Mouse (Mus musculus): ENCODE data around the gene Ddx11. TPM values are rescaled to one million over a fixed set of nuclear protein-coding genes. Genes with fewer than 3 reads are reported as not detected.

Ddx11 gene
- total and polyA plus RNA-seq, 3 experiments, result 26.9 to 32.7 TPM; not detected in 1

- H3K36me3 ChIP-seq (ENCODE audit: control insufficient read depth in 1 of 2, insufficient read depth in 2 of 2, low read length in 2 of 2), result peaks cover 18 to 44% of the 10 kb centered on the region in 2 experiments
- peaks cover 14 to 30% of the 10 kb centered on the region in 2 experiments for H3K4me1 ChIP-seq (ENCODE audit: control insufficient read depth in 1 of 2, insufficient read depth in 2 of 2, low read length in 2 of 2)
- peak overlapping the region; percentile 81 for H3K9ac ChIP-seq (ENCODE audit: control insufficient read depth, low read depth, low read length, poor library complexity, severe bottlenecking)
- peak overlapping the region; percentile 63 for H3K27ac ChIP-seq (ENCODE audit: control insufficient read depth, low read depth, low read length)
- DNase-seq (ENCODE audit: low read depth, low spot score), result peak; percentile 73
- no peaks in the 10 kb centered on the region for H3K27me3 ChIP-seq (ENCODE audit: control insufficient read depth in 1 of 2, insufficient read depth in 2 of 2, low read length in 2 of 2)
- H3K4me3 ChIP-seq (ENCODE audit: control insufficient read depth in 1 of 2, insufficient read depth in 1 of 2, low read depth in 2 of 2, low read length in 2 of 2), result peak overlapping the region; percentile 95 to 98
- no peaks in the 10 kb centered on the region for H3K9me3 ChIP-seq (replicated peaks; ENCODE audit: insufficient read depth, low read length)
- H3K79me2 ChIP-seq (ENCODE audit: control insufficient read depth, insufficient read depth, low read length, poor library complexity), result peaks cover 42% of the 10 kb centered on the region
- TF ChIP-seq TBP (IDR thresholded peaks at IDR 0.05; ENCODE audit: low read depth, low read length) (no peak), TCF12 (IDR thresholded peaks at IDR 0.05; ENCODE audit: low read depth, low read length) (no peak), RCOR1 (IDR thresholded peaks at IDR 0.05; ENCODE audit: low read depth, low read length) (no peak), POLR2AphosphoS5 (IDR thresholded peaks at IDR 0.05; ENCODE audit: borderline replicate concordance, low read depth, low read length) (no peak), GABPA (IDR thresholded peaks at IDR 0.05; ENCODE audit: low read depth, low read length) (no peak), ZMIZ1 (IDR thresholded peaks at IDR 0.05; ENCODE audit: low read depth, low read length) (no peak), UBTF (IDR thresholded peaks at IDR 0.05; ENCODE audit: borderline replicate concordance, insufficient read depth, low read depth, low read length) (no peak), RAD21 (IDR thresholded peaks at IDR 0.05; ENCODE audit: low read depth, low read length) (no peak), GATA1 (IDR thresholded peaks at IDR 0.05; ENCODE audit: low read depth, low read length) (0 out of 2 replicates have a peak, but pooled peaks have one; percentile 23), MAFK (IDR thresholded peaks at IDR 0.05; ENCODE audit: borderline replicate concordance, low read depth, low read length) (no peak), E2F4 (IDR thresholded peaks at IDR 0.05; ENCODE audit: borderline replicate concordance, low read depth, low read length) (no peak), MYC (IDR thresholded peaks at IDR 0.05; ENCODE audit: low read depth, low read length) (peak; percentile 71), MXI1 (IDR thresholded peaks at IDR 0.05; ENCODE audit: low read depth, low read length) (no peak; the same call in 1 of the 2 replicates), MYB (IDR thresholded peaks at IDR 0.05; ENCODE audit: low read depth, low read length) (no peak), USF1 (IDR thresholded peaks at IDR 0.05; ENCODE audit: low read depth, low read length) (no peak), ETS1 (IDR thresholded peaks at IDR 0.05; ENCODE audit: low read depth, low read length) (peak; percentile 6; the same call in 1 of the 2 replicates), SMC3 (IDR thresholded peaks at IDR 0.05; ENCODE audit: low read depth, low read length) (no peak), MAZ (IDR thresholded peaks at IDR 0.05; ENCODE audit: low read depth, low read length) (no peak), HCFC1 (IDR thresholded peaks at IDR 0.05; ENCODE audit: low read depth, low read length) (no peak), SIN3A (IDR thresholded peaks at IDR 0.05; ENCODE audit: low read length) (peak; percentile 69), BHLHE40 (IDR thresholded peaks at IDR 0.05; ENCODE audit: borderline replicate concordance, low read depth, low read length) (no peak), CHD2 (IDR thresholded peaks at IDR 0.05; ENCODE audit: low read length) (no peak), USF2 (IDR thresholded peaks at IDR 0.05; ENCODE audit: borderline replicate concordance in 1 of 2, insufficient read depth in 1 of 2, low read depth in 1 of 2, low read length in 2 of 2) (no peak), POLR2A (IDR thresholded peaks at IDR 0.05; ENCODE audit: control insufficient read depth in 1 of 2, insufficient read depth in 1 of 2, low read depth in 1 of 2, low read length in 2 of 2, poor library complexity in 1 of 2) (0 out of 4 replicates have a peak, but pooled peaks of 1 of the 2 experiments have one; percentile 30), ZNF384 (IDR thresholded peaks at IDR 0.05; ENCODE audit: low read depth, low read length) (no peak), ELF1 (IDR thresholded peaks at IDR 0.05; ENCODE audit: low read depth, low read length) (no peak), MAX (IDR thresholded peaks at IDR 0.05; ENCODE audit: low read length) (peak; percentile 55; the same call in 1 of the 2 replicates), ZKSCAN1 (IDR thresholded peaks at IDR 0.05; ENCODE audit: low read depth, low read length) (no peak), NRF1 (IDR thresholded peaks at IDR 0.05; ENCODE audit: insufficient read depth, low read depth, low read length, poor library complexity, severe bottlenecking) (no peak), EP300 (IDR thresholded peaks at IDR 0.05; ENCODE audit: low read depth in 1 of 2, low read length in 2 of 2) (no peak), CTCF (IDR thresholded peaks at IDR 0.05 in 2 of 3, conservative IDR thresholded peaks at IDR 0.05 in 1 of 3; ENCODE audit: control insufficient read depth in 1 of 3, insufficient read depth in 1 of 3, low read depth in 2 of 3, low read length in 3 of 3, poor library complexity in 1 of 3, severe bottlenecking in 1 of 3) (no peak), TAL1 (IDR thresholded peaks at IDR 0.05; ENCODE audit: low read length) (no peak), ZC3H11A (IDR thresholded peaks at IDR 0.05; ENCODE audit: low read depth, low read length) (no peak), JUND (IDR thresholded peaks at IDR 0.05; ENCODE audit: low read depth, low read length) (no peak), POLR2AphosphoS2 (IDR thresholded peaks at IDR 0.05; ENCODE audit: low read length) (no peak), MEF2A (IDR thresholded peaks at IDR 0.05; ENCODE audit: extremely low read depth, insufficient replicate concordance, low read depth, low read length, poor library complexity, severe bottlenecking) (no peak), KAT2A (conservative IDR thresholded peaks at IDR 0.05; ENCODE audit: low read depth, low read length) (no peak), CHD1 (IDR thresholded peaks at IDR 0.05; ENCODE audit: low read depth, low read length) (no peak)
Observed at GRCm38 (mm10) chr17:66075827-66076173, 47.5 kb upstream of the Ddx11 start.
